Mouse (Mus musculus) lung, postnatal 0 days (tissue): ENCODE results near the gene Crx.

ENCODE experiments used
- CTCF ChIP-seq: IDR thresholded peaks from 2 replicates; pipeline ENCODE4 v1.5.1; 2016; ENCODE audit warnings: antibody characterized with exemption, mild to moderate bottlenecking
- EP300 ChIP-seq: IDR thresholded peaks from 2 replicates; pipeline ENCODE4 v1.6.1; 2016; ENCODE audit warnings: antibody characterized with exemption, mild to moderate bottlenecking, control low read depth

DNA sequence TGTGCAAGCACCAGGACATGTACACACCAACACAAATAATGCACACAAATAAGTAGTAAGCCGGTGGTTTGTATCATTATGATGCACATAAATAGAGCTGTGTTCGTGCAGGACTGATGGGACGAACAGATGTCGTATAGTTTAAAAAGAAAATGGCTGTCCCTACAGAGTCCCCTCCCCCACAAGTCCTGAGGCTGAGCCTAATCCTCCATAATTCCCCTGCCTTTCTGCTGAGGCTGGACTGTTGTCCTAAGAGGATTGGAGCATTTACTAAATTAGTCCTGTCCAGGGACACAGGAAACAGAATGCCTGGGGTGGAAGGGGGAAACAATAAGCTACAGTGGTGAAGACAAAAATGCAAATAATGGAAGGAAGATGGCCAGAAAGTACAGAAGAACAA, 15.7 kb downstream of the Crx start:
- no peak for TF ChIP-seq CTCF
- TF ChIP-seq EP300, result no peak
